Mouse (Mus musculus) CH12.LX (cell line): ENCODE measurements around the gene 9330161L09Rik.
A peak's percentile ranks its signal among the peaks of the same experiment; 100 is the strongest.

Source experiments
- ELF1 ChIP-seq: IDR thresholded peaks from 2 replicates; pipeline ENCODE4 v1.6.1; 2014; ENCODE audit warnings: low read depth, mild to moderate bottlenecking, inconsistent platforms, low read length, improper control_type of control experiment
- POLR2A ChIP-seq: IDR thresholded peaks from 2 replicates; pipeline ENCODE4 v1.6.1; 2011; ENCODE audit warnings: low read depth, mild to moderate bottlenecking, improper control_type of control experiment, low read length

DNA sequence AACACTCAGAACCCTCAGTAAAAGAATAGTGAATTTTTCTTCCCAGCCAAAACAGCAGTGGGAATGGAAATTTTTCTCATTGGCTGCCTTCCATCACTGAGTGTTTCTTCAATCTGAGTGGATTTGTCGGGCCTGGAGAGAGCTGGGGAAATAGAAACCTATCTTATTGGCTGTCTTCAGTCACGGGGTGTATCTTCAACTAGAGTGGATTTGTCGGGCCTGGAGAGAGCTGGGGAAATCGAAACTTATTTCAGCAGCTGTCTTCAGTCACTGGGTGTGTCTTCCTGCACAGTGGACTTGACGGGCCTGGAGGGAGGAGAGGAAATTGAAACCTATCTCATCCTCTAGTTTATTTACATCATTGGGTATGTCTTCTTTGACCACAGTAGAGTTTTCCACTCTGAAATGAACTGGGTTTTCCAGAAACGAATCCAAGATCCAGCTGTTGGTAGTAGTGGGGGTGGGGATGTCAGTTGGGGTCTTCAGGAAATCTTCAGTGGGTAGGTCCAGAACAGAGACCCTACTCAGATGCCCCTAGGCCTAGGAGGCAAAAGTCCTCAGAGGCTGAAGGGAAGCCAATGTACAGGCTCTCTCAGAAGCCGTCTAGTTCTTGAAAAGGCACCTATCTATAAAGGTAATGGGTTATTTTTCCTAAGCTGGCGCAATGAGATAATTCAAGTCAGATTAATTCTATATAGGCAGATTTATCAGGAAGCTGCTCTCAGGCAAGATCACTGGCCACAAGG is 26.5 kb upstream of the 9330161L09Rik start, which contains the start of gene Ifi27:
- peak; percentile 69; the same call in 1 of the 2 replicates for TF ChIP-seq ELF1
- peak; percentile 57; the same call in 1 of the 2 replicates for TF ChIP-seq POLR2A
